Mouse (Mus musculus): Measurements from ENCODE around the gene Snx29.

GRCm38 (mm10) chr16:11630489-11630888 lies 307.8 kb downstream of the Snx29 start:
- no peak for TF ChIP-seq POLR2A (IDR thresholded peaks at IDR 0.05; ENCODE audit: borderline replicate concordance, extremely low read depth, insufficient read depth, insufficient read length, poor library complexity, severe bottlenecking)
- TF ChIP-seq CTCF (IDR thresholded peaks at IDR 0.05; ENCODE audit: borderline replicate concordance, extremely low read depth, insufficient read depth, insufficient read length): no peak
